Mouse (Mus musculus): ENCODE results near the gene Ube2l3.

- TF ChIP-seq POLR2A (IDR thresholded peaks at IDR 0.05; ENCODE audit: low read depth, low read length): no peak
- no peak for TF ChIP-seq CTCF (IDR thresholded peaks at IDR 0.05; ENCODE audit: borderline replicate concordance, insufficient read depth, low read length)
Observed at GRCm38 (mm10) chr16:17233702-17234498, 31.5 kb upstream of the Ube2l3 start.

Data from embryonic fibroblast, embryonic 13.5 days (primary cell).